In genomic region chr17:74134976-74135375, GRCm38 (mm10) we compare ENCODE assay signal across 11 mouse cellular contexts.
DNase-seq lines count a peak whose midpoint lies in the region; TF ChIP-seq lines count a peak whose summit lies in the region.
"Had no signal": no experiment of that assay in that cellular context is flagged by ENCODE, and none has a peak within 500 bp of the region (broad histone marks: within the 10 kb centered on the region; RNA-seq: fewer than 3 reads in every experiment).

No protein-coding gene starts in this region.

- H3K27ac ChIP-seq in gastrocnemius, adult 2 months = no peak overlapping the region
- H3K27ac ChIP-seq in thymus, adult 2 months (ENCODE audit: control insufficient read depth, insufficient read depth, low read length) = no peak overlapping the region
- H3K27ac ChIP-seq: hindbrain, embryonic 12.5 days; limb, embryonic 12.5 days had no signal

- TF ChIP-seq CTCF in gastrocnemius, adult 2 months (IDR thresholded peaks at IDR 0.05) = peak; percentile 55
- no peak for TF ChIP-seq CTCF in thymus, adult 2 months (IDR thresholded peaks at IDR 0.05; ENCODE audit: borderline replicate concordance, control insufficient read depth, extremely low read depth, insufficient read depth, low read length, poor library complexity)

- intact Hi-C loops in gastrocnemius, adult 2 months (cut with DNase I) = no loop called here
- intact Hi-C loops in gastrocnemius, postnatal 14 days (cut with DNase I; ENCODE audit: low total_unique reads) = no loop called here

- H3K27me3 ChIP-seq in thymus, adult 2 months (ENCODE audit: control insufficient read depth, insufficient read depth, low read length) = no peaks in the 10 kb centered on the region
- H3K27me3 ChIP-seq: hindbrain, embryonic 12.5 days; limb, embryonic 12.5 days had no signal

- no peak for DNase-seq in gastrocnemius, adult 2 months
- DNase-seq in gastrocnemius, postnatal 14 days = no peak
- DNase-seq in thymus, adult 2 months = peak; percentile 21
- no peak for DNase-seq in thymus, postnatal 0 days (ENCODE audit: low spot score)
- DNase-seq in kidney, postnatal 10 days = peak; percentile 28
- DNase-seq in right cerebral cortex, adult 2 months (ENCODE audit: low spot score in 2 of 2) = no peak
- no peak for DNase-seq in T-cell, adult 2 months (ENCODE audit: low spot score)
- DNase-seq in cerebellum, postnatal 36 days = no peak

- TF ChIP-seq POLR2A in thymus, adult 2 months (IDR thresholded peaks at IDR 0.05; ENCODE audit: control insufficient read depth, extremely low read depth, insufficient read depth, low read length, poor library complexity) = no peak

- no peaks in the 10 kb centered on the region for H3K36me3 ChIP-seq in thymus, adult 2 months (ENCODE audit: control insufficient read depth, insufficient read depth, low read length)
- H3K36me3 ChIP-seq: hindbrain, embryonic 12.5 days; limb, embryonic 12.5 days had no signal

- H3K4me3 ChIP-seq in gastrocnemius, adult 2 months = no peak overlapping the region
- H3K4me3 ChIP-seq in thymus, adult 2 months (ENCODE audit: control insufficient read depth, insufficient read depth, low read length) = no peak overlapping the region
- H3K4me3 ChIP-seq: hindbrain, embryonic 12.5 days; limb, embryonic 12.5 days; myocyte had no signal

- WGBS in thymus, adult 2 months = 95% methylated on average over 5 of the region's 5 CpGs

- no peaks in the 10 kb centered on the region for H3K4me1 ChIP-seq in thymus, adult 2 months (replicated peaks; ENCODE audit: control insufficient read depth, insufficient read depth, low read length)
- H3K4me1 ChIP-seq: hindbrain, embryonic 12.5 days had no signal

Comparison
In these comparisons a context has a peak if more than half of its experiments do, and no peak if none do; other contexts are left out.
1. DNase-seq: peak in thymus, adult 2 months (single experiment) and kidney, postnatal 10 days (single experiment); none in gastrocnemius, adult 2 months (single experiment), gastrocnemius, postnatal 14 days (single experiment), thymus, postnatal 0 days (single experiment), right cerebral cortex, adult 2 months (0 of 2), T-cell, adult 2 months (single experiment) and cerebellum, postnatal 36 days (0 of 2).